Mouse (Mus musculus): ENCODE data around the gene Zfp568.

Zfp568 gene

DNA sequence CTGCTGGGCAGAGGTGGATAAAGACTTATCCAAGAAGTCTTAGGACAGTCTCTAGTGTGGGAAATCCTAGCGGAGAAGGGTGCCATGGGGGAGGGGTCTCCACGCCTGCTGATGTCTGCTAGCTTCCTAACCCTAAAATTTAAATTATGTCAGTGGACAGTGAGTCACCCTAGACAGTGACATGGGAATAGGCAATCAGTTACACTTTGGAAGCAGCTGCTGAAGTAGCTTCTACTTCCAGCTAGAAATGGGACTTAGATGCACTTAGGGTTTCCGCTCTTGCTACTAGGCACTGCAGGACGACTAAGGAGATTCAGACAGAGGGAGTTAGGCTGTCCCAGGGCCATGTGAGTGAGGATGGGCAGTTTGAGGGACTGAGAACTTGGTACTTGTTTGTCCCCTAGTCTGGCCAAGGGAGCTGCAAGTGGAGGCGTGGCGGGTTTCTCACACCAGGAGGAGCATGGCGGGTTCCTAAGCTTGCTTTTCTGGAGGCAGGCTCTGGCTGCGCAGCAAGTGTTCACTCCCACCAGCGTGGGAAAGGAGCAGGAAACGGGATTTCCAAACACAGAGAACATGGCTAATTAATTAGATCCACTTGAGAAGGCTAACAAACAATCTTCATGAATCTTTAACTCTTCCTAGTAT, 26.9 kb downstream of the Zfp568 start:
- ChIA-PET POLR2A (interaction anchor here in 3 of 4 experiments (0.6 to 12.3 kb wide), 25 partner anchors 9 to 482 kb away, joined by 3 to 166 read pairs (median 5); partner anchors contain the start of genes Zfp568 (in 2 of the 3), Thap8 (in 1 of the 3), Wdr62 (in 1 of the 3) and Zfp260 (in 1 of the 3)), CTCF (interaction anchor here in 2 of 4 experiments (0.6 to 1.5 kb wide), 3 partner anchors 16 to 29 kb away, joined by 4 read pairs; no protein-coding TSS in a partner anchor)

DNA sequence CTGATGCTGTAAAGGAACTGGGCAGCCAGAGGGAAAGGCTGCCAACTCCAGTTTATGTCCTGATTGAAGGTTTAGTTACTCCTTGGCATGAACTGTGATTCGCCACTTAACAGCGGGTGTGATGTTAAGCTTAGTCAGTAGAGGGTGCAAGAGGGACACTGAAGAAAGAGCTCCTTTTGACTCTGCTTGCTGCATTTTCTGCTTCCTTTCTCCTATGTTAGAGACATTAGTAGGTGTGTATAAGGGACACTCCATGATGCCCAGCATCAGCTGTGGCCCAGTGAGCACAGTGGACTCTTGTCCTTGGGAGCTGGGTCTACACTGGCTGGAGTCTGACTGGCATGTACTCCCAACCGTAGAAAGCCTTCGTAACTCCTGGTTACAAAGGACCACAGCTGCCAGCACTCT, 29.2 kb downstream of the Zfp568 start:
- CTCF ChIA-PET = interaction anchor here (0.5 to 2.4 kb wide), 48 partner anchors 8 to 721 kb away, joined by 3 to 23 read pairs (median 4); partner anchors contain the start of genes Zfp568 (in 2 of the 4), Capns1 (in 1 of the 4), Gm26920 (in 1 of the 4) and Prodh2 (in 1 of the 4)
- POLR2A ChIA-PET = interaction anchor here in 3 of 4 experiments (0.6 to 12.3 kb wide), 39 partner anchors 8 to 268 kb away, joined by 3 to 166 read pairs (median 4); partner anchors contain the start of genes Gm26920 (in 2 of the 3), Zfp566 (in 2 of the 3), Zfp568 (in 2 of the 3) and Capns1 (in 1 of the 3)

DNA sequence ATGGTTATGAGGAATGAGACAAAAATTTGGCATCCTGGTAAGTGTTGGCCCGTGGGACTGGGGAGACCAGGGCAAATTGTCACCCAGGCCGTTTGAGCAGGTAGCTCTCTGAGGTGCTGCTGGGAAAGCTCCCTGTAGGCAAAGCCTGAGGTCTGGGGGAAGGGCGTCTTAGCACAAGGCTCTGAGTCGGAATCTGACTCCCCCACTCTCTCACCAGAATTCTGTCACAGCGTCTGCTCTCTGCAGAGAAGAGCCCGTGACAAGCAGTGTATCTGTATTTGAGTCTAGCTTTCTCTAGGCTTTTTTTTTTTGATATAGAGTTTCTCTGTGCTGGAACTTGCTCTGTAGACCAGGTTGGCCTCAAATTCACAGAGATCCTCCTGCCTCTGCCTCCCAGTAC, 33.5 kb downstream of the Zfp568 start:
- ChIA-PET CTCF (interaction anchor here in 1 of 4 experiments (0.7 kb wide), 1 partner anchor 14 kb away, joined by 3 read pairs; no protein-coding TSS in a partner anchor), POLR2A (interaction anchor here in 3 of 4 experiments (0.7 to 2.0 kb wide), 7 partner anchors 9 to 199 kb away, joined by 3 to 9 read pairs (median 4); partner anchors contain the start of gene Zfp568 (in 1 of the 3))

DNA sequence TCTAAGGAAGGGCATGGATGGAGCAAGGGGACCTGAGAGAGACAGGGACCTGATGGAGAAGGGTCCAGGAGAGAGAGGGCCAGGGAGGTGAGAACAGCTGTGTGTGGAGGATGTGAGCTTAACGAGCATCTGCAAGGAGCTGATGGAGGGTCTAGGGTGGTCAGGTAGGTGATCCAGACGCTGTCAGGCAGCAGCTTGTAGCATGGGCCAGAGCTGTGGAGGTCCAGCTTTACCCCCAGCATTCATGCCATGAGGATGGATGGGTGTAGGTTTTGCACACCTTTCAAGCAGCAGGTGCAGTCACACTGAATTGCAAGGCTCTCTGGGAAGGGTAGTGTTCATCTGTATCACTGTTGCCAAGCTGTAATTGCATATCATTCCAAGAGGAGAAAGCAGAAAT, 35.8 kb downstream of the Zfp568 start:
- ChIA-PET CTCF (interaction anchor here in 1 of 4 experiments (0.6 kb wide), 2 partner anchors 33 to 126 kb away, joined by 4 to 7 read pairs; no protein-coding TSS in a partner anchor), POLR2A (interaction anchor here in 2 of 4 experiments (0.7 to 13.6 kb wide), 11 partner anchors 11 to 76 kb away, joined by 3 to 166 read pairs (median 6); partner anchors contain the start of gene Zfp260 (in 1 of the 2))

GRCm38 (mm10) chr7:30023324-30023723, 39.6 kb downstream of the Zfp568 start:
- POLR2A ChIA-PET = interaction anchor here (0.6 to 13.6 kb wide), 16 partner anchors 8 to 166 kb away, joined by 3 to 166 read pairs (median 4); partner anchors contain the start of gene Zfp568 (in 1 of the 4)

DNA sequence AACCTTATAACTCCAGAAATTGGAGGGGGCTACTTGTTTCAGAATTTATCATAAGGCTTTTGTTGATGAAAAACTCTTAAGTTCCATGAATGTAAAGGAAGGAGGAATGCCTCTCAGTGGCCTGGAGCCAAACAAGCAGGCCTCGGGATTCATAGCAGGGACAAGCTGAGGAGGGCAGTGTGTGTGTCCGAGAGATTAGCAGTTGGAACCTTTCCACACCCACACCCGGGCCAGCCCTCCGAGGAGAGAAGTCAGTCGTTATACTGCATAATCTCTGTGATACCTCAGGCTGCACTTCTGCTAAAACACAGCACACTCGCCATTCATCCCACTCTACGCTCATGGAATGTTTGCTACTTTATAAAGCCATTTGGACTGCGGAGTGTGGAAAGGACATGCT, 40.0 kb downstream of the Zfp568 start:
- ChIA-PET POLR2A (interaction anchor here (0.5 to 13.6 kb wide), 12 partner anchors 7 to 590 kb away, joined by 3 to 166 read pairs (median 14); partner anchors contain the start of gene Zfp568 (in 1 of the 4)), CTCF (interaction anchor here in 3 of 4 experiments (0.6 to 4.0 kb wide), 5 partner anchors 11 to 205 kb away, joined by 3 to 23 read pairs (median 6); no protein-coding TSS in a partner anchor)

More at GRCm38 (mm10) chr7:30023324-30023723, 39.6 kb downstream of the Zfp568 start:
- CTCF ChIA-PET = interaction anchor here in 3 of 4 experiments (0.6 to 3.2 kb wide), 5 partner anchors 10 to 204 kb away, joined by 3 to 23 read pairs (median 5); no protein-coding TSS in a partner anchor

DNA sequence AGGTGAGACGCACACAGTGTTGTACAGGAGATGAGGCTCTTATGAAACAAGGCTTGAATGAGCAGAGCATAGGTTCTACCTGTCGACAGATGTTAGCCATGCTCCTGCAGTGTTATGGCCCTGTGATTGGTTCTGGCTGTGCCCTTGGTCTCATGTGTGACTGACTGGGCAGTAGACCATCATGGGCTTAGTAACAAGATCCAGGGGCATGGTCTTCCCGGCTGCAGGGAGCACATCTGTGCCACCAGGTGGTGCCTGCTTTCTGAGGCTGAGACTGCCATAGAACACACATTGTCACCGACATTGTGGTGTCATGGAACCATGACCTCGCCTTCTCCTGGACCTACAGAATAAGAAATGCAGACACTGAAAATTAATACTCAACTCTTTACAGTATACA, 41.6 kb downstream of the Zfp568 start:
- ChIA-PET CTCF (interaction anchor here in 2 of 4 experiments (1.4 to 4.0 kb wide), 3 partner anchors 12 to 15 kb away, joined by 4 to 14 read pairs (median 4); no protein-coding TSS in a partner anchor), POLR2A (interaction anchor here in 3 of 4 experiments (0.6 to 13.6 kb wide), 12 partner anchors 7 to 712 kb away, joined by 3 to 166 read pairs (median 4); partner anchors contain the start of genes Gm26920 (in 1 of the 3) and Zfp566 (in 1 of the 3))

DNA sequence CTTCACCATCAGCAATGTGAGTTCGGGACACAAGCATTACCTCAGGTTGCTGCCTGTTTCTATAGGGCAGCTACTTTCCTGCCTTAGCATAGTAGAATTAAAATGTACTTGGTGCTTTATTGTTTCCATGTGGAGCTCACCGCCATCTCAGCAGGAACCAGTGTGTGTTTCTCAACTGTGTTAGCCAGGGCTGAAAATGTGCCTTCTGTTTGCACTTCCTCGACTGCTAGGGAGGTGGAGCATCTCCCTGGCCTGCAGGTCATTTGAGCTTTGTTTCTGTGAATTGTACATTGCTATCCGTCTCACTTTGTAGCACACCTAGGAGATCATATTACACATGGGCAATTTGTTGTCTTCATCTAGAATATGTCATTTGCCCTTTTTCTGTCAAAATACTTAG, 43.6 kb downstream of the Zfp568 start:
- ChIA-PET POLR2A (interaction anchor here in 2 of 4 experiments (0.7 to 13.6 kb wide), 15 partner anchors 9 to 190 kb away, joined by 3 to 166 read pairs (median 3); partner anchors contain the start of genes Gm26920 (in 1 of the 2), Zfp566 (in 1 of the 2) and Zfp568 (in 1 of the 2)), CTCF (interaction anchor here in 2 of 4 experiments (1.0 to 4.0 kb wide), 3 partner anchors 14 to 45 kb away, joined by 3 to 14 read pairs (median 3); no protein-coding TSS in a partner anchor)

DNA sequence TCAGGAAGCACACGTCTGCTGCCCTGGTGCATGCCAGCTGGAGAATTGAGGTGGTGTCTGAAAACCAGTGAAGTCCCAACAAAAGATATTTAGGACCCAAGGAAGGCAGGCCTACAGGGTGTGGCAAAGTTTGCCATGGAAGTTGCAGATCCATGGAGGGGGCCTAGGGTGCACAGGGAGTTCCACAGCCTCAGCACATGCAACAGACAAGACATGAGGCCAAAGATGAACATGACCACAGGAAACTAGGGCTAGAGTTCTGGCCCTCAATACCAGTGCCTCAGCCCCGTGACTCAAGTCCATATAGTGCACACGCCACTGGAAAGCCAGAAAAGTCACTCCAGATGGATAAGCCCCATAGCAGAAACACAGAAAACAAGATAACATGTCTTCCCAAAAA, 44.8 kb downstream of the Zfp568 start:
- POLR2A ChIA-PET = interaction anchor here in 2 of 4 experiments (0.6 to 13.6 kb wide), 3 partner anchors 20 to 113 kb away, joined by 3 to 166 read pairs (median 4); no protein-coding TSS in a partner anchor
- CTCF ChIA-PET = interaction anchor here in 2 of 4 experiments (0.5 to 0.9 kb wide), 4 partner anchors 16 to 605 kb away, joined by 3 to 7 read pairs (median 4); no protein-coding TSS in a partner anchor

DNA sequence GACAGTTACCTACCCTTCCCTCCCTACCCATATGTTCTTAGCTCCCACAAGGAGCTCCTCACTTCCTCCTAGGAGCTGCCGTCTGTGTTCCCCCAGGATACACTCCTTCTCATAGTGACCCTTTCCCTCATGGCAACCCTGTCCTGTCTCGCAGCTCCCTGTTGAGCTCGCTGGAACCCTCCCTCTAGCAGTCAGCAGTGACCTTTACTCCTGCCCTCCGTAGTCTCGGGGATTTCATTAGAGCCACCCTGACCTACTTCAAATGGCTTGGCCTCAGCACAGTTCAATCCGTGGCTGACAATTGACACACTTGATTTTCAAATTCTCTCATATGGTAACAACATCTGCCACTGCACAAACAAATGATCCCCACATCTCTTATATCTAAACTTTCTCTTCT, 46.9 kb downstream of the Zfp568 start:
- CTCF ChIA-PET = interaction anchor here in 2 of 4 experiments (0.5 to 1.8 kb wide), 5 partner anchors 18 to 175 kb away, joined by 3 to 8 read pairs (median 3); no protein-coding TSS in a partner anchor

DNA sequence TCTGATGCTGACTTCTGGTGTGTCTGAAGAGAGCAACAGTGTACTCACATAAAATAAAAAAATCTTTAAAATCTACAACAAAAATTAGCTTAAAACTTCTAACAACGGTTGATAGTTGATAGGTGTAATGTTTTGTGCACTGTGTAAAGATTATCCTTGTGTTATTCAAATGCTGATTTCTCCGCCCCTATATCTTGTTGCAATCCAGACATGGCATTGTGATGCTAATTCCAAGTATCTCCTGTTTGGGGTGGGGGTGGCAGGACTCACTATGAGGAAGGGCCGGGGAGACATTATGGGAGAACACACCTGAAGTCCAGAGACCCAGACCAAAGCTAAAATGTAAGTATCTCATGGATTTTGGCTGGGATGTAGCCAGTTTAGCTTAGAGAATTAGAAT, 47.6 kb downstream of the Zfp568 start:
- CTCF ChIA-PET = interaction anchor here in 2 of 4 experiments (0.6 to 1.5 kb wide), 3 partner anchors 14 to 33 kb away, joined by 3 read pairs; no protein-coding TSS in a partner anchor

More for the DNA sequence above, 46.9 kb downstream of the Zfp568 start:
- POLR2A ChIA-PET = interaction anchor here in 3 of 4 experiments (0.6 to 13.6 kb wide), 21 partner anchors 8 to 167 kb away, joined by 3 to 166 read pairs (median 5); partner anchors contain the start of genes Gm26920 (in 2 of the 3), Zfp260 (in 2 of the 3), Zfp566 (in 2 of the 3) and Zfp568 (in 2 of the 3)

DNA sequence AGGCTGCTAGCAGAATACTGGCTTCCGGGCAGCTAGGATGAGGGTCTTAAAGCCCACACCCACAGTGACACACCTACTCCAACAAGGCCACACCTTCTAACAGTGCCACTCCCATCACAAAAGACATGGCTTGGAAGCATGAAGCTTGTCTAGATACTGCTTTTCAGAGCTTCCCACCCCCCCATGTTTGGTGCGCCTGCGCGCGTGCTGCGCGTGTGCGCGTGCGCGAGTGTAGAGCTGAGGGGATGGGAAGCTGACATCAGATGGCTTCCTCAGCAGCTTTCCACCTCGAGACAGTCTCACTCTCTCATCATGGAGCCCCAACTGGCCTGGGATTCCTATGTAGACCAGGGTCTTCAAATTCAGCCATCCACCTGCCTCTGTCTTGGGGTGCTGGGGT, 50.6 kb downstream of the Zfp568 start:
- ChIA-PET CTCF (interaction anchor here (0.5 to 1.7 kb wide), 11 partner anchors 10 to 182 kb away, joined by 3 to 10 read pairs (median 3); no protein-coding TSS in a partner anchor), POLR2A (interaction anchor here (0.5 to 6.6 kb wide), 37 partner anchors 8 to 734 kb away, joined by 3 to 77 read pairs (median 4); partner anchors contain the start of genes Capns1 (in 1 of the 4), Gm26920 (in 1 of the 4), Thap8 (in 1 of the 4) and Wdr62 (in 1 of the 4))

More for the DNA sequence above, 47.6 kb downstream of the Zfp568 start:
- POLR2A ChIA-PET = interaction anchor here in 3 of 4 experiments (0.6 to 13.6 kb wide), 20 partner anchors 9 to 249 kb away, joined by 3 to 166 read pairs (median 5); partner anchors contain the start of genes Zfp260 (in 2 of the 3), Zfp568 (in 2 of the 3), Gm26920 (in 1 of the 3) and Wdr62 (in 1 of the 3)

GRCm38 (mm10) chr7:30044354-30044753, 60.6 kb downstream of the Zfp568 start:
- ChIA-PET CTCF (no interaction called here), POLR2A (interaction anchor here in 2 of 4 experiments (0.6 to 1.4 kb wide), 2 partner anchors 34 to 102 kb away, joined by 3 to 5 read pairs; no protein-coding TSS in a partner anchor)

GRCm38 (mm10) chr7:30048126-30048525, 64.4 kb downstream of the Zfp568 start:
- ChIA-PET CTCF (interaction anchor here in 1 of 4 experiments (0.8 kb wide), 1 partner anchor 16 kb away, joined by 3 read pairs; no protein-coding TSS in a partner anchor), POLR2A (interaction anchor here in 2 of 4 experiments (0.7 to 1.4 kb wide), 3 partner anchors 14 to 16 kb away, joined by 3 to 5 read pairs (median 3); no protein-coding TSS in a partner anchor)

- CTCF ChIA-PET = interaction anchor here in 1 of 4 experiments (0.7 kb wide), 1 partner anchor 18 kb away, joined by 4 read pairs; no protein-coding TSS in a partner anchor
Measured at GRCm38 (mm10) chr7:30050882-30051548, 67.3 kb downstream of the Zfp568 start, which contains the start of gene Zfp14. Gene Zfp14 (minus strand): TSS chr7:30051380.

DNA sequence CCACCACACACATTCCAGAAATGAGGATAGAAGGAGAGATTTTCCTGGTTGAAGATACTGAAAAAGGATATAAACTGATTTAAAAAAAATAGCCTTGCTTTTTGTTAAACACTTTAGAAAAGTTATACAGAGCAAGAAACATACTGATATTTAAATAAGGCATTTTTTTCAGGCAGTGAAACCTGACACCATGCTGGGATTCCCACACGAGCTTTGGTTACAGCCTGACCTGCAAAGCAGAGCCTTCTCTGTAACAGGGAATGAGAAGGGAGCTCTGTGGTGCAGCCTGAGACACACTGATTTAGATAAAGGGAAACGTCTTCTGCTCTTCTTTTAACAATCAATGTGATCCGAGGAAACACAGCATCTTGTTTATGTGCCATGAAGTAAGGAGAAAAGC, 69.8 kb downstream of the Zfp568 start:
- ChIA-PET POLR2A (interaction anchor here in 1 of 4 experiments (0.7 to 2.0 kb wide), 4 partner anchors 33 to 195 kb away, joined by 3 to 8 read pairs (median 4); partner anchors contain the start of genes Gm26920, Zfp566 and Zfp568), CTCF (interaction anchor here in 1 of 4 experiments (0.6 kb wide), 1 partner anchor 1086 kb away, joined by 3 read pairs; no protein-coding TSS in a partner anchor)

More at GRCm38 (mm10) chr7:30050882-30051548, 67.3 kb downstream of the Zfp568 start, which contains the start of gene Zfp14:
- POLR2A ChIA-PET = interaction anchor here in 2 of 4 experiments (0.8 to 1.8 kb wide), 7 partner anchors 15 to 67 kb away, joined by 3 to 7 read pairs (median 3); partner anchors contain the start of gene Zfp568 (in 1 of the 2)
